9 mouse cellular contexts compared by ENCODE assay signal in the genomic region with DNA sequence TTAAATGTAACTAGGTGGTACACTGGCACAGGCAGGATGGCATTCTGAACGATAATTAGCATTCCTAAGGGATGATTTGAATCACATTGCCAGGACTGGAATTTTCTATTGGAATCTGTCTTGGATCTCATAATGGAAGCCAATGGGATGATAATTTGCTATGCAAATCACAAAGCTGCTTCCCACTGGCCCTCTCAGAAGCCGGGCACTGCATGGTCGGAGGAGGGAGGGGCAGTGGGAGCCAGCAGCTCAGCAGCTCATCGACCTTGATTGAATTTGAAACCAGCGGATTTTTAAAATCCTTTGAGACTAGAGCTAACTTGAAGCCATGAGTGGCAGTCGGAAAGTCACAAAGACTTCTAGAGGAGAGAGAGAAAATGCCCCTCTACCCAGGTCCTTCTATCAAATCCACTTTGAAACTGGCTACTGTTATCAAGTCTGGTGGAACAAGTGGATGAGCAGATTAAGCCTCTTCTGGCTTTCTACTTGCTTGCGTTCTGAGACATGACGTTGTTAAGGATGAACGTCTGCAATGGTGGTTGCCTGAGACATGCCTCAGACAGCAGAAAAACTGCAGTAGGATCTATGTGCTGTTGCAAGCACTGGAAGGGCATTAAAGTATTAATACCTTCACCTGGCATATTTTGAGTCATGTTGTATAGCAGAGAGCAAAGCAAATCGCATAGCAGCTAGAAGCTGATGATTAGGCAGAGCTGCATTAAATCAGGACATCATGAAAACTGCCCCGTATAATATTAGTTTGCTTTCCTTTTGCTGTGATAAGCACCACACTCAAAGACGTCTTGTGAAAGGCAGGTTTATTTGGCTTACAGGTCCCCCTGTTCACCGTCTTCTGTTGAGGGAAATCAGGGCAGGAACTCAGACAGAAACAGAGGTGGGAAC. TPM values are rescaled to one million over a fixed set of nuclear protein-coding genes. Genes with fewer than 3 reads are reported as not detected.
A peak's percentile ranks its signal among the peaks of the same experiment; 100 is the strongest.
DNase-seq lines count a peak whose midpoint lies in the region; ATAC-seq and TF ChIP-seq lines count a peak whose summit lies in the region.
"Had no signal": no experiment of that assay in that cellular context is flagged by ENCODE, and none has a peak within 500 bp of the region (broad histone marks: within the 10 kb centered on the region; RNA-seq: fewer than 3 reads in every experiment).

No protein-coding gene starts in this region.

- peak; percentile 12 to 21 for DNase-seq in layer of hippocampus, postnatal 14 days (ENCODE audit: low spot score in 2 of 2)
- DNase-seq in layer of hippocampus, adult 8-10 months (ENCODE audit: low spot score in 2 of 2) = no peak
- peak; percentile 63 for DNase-seq in forebrain, postnatal 0 days
- DNase-seq in natural killer cell, adult 2 months (ENCODE audit: low spot score in 2 of 2) = no peak
- no peak for DNase-seq in gastrocnemius, postnatal 10 days
- DNase-seq: cerebellum, postnatal 36 days had no signal

- peak overlapping the region; percentile 47 for H3K9ac ChIP-seq in forebrain, postnatal 0 days
- H3K9ac ChIP-seq in midbrain, embryonic 16.5 days (ENCODE audit: low read depth, low read length) = peak overlapping the region; percentile 36; the same call in 1 of the 2 replicates
- H3K9ac ChIP-seq: liver, embryonic 15.5 days had no signal

- TF ChIP-seq CTCF in cortical plate, adult 2 months (IDR thresholded peaks at IDR 0.05; ENCODE audit: extremely low read depth, insufficient read depth, low read length) = no peak
- TF ChIP-seq CTCF in forebrain, postnatal 0 days (IDR thresholded peaks at IDR 0.05; ENCODE audit: low read depth) = no peak

- TF ChIP-seq POLR2A in cortical plate, adult 2 months (IDR thresholded peaks at IDR 0.05; ENCODE audit: extremely low read depth, insufficient read depth, low read length) = no peak

- H3K27ac ChIP-seq in cortical plate, adult 2 months (ENCODE audit: insufficient read depth, low read length) = no peak overlapping the region
- H3K27ac ChIP-seq in forebrain, postnatal 0 days (ENCODE audit: low read depth, low read length) = peak overlapping the region; percentile 54
- H3K27ac ChIP-seq in midbrain, embryonic 16.5 days (ENCODE audit: low read length) = peak overlapping the region; percentile 69
- H3K27ac ChIP-seq: liver, embryonic 15.5 days had no signal

- H3K27me3 ChIP-seq in forebrain, postnatal 0 days (ENCODE audit: insufficient read depth, low read length) = no peaks in the 10 kb centered on the region
- H3K27me3 ChIP-seq in midbrain, embryonic 16.5 days (ENCODE audit: control insufficient read depth, insufficient read depth, low read depth, low read length) = no peaks in the 10 kb centered on the region
- H3K27me3 ChIP-seq: liver, embryonic 15.5 days had no signal

- WGBS in forebrain, postnatal 0 days = 8% methylated on average over 13 of the region's 13 CpGs
- 12% methylated on average over 13 of the region's 13 CpGs for WGBS in midbrain, embryonic 16.5 days

- H3K36me3 ChIP-seq in forebrain, postnatal 0 days (ENCODE audit: insufficient read depth) = no peaks in the 10 kb centered on the region
- H3K36me3 ChIP-seq in midbrain, embryonic 16.5 days (ENCODE audit: control insufficient read depth, insufficient read depth, low read length) = no peaks in the 10 kb centered on the region
- H3K36me3 ChIP-seq: liver, embryonic 15.5 days had no signal

- peak overlapping the region; percentile 51 for H3K4me2 ChIP-seq in forebrain, postnatal 0 days (ENCODE audit: low read depth)
- peak overlapping the region; percentile 49 for H3K4me2 ChIP-seq in midbrain, embryonic 16.5 days (ENCODE audit: low read length)
- H3K4me2 ChIP-seq: liver, embryonic 15.5 days had no signal

- no peaks in the 10 kb centered on the region for H3K4me1 ChIP-seq in cortical plate, adult 2 months (ENCODE audit: control insufficient read depth, insufficient read depth, low read length)
- peaks cover 9% of the 10 kb centered on the region; the same call in 1 of the 2 replicates for H3K4me1 ChIP-seq in forebrain, postnatal 0 days (ENCODE audit: insufficient read depth)
- peaks cover 12% of the 10 kb centered on the region for H3K4me1 ChIP-seq in midbrain, embryonic 16.5 days (ENCODE audit: control insufficient read depth, insufficient read depth, low read length)
- H3K4me1 ChIP-seq: liver, embryonic 15.5 days had no signal

- peak; percentile 63 for ATAC-seq in forebrain, postnatal 0 days
- ATAC-seq in midbrain, embryonic 16.5 days = peak; percentile 75

- H3K4me3 ChIP-seq in cortical plate, adult 2 months (ENCODE audit: insufficient read depth, low read length) = peak overlapping the region; percentile 16
- H3K4me3 ChIP-seq in forebrain, postnatal 0 days (ENCODE audit: low read depth, low read length) = peak overlapping the region; percentile 23; the same call in 1 of the 2 replicates
- peak overlapping the region; percentile 29 for H3K4me3 ChIP-seq in midbrain, embryonic 16.5 days (ENCODE audit: low read depth, low read length)
- H3K4me3 ChIP-seq: liver, embryonic 15.5 days had no signal

- H3K9me3 ChIP-seq in forebrain, postnatal 0 days (ENCODE audit: low read length) = no peaks in the 10 kb centered on the region
- H3K9me3 ChIP-seq in midbrain, embryonic 16.5 days (replicated peaks; ENCODE audit: control insufficient read depth, low read length, poor library complexity, severe bottlenecking) = no peaks in the 10 kb centered on the region
- H3K9me3 ChIP-seq: liver, embryonic 15.5 days had no signal

RNA-seq across cellular contexts. Expression of a gene that starts 18.5 kb away (rescaled TPM):
- under 1 TPM in 1 of 2 experiments, not detected in 1; 0.21 TPM for total RNA-seq in layer of hippocampus, postnatal 14 days (2021)
- not detected for total RNA-seq in layer of hippocampus, adult 8-10 months (2022)
- 0.02 and 0.13 TPM in 2 replicates for polyA plus RNA-seq in cortical plate, adult 2 months (2012; rRNA removed)
- 0.08 TPM in 1 of 2 replicates, not detected in the other for total RNA-seq in forebrain, postnatal 0 days (2014; rRNA removed)
- not detected in 2 replicates for polyA plus RNA-seq in forebrain, postnatal 0 days (2015; fragmentation: Nextera tagmentation; extraction: Ambion mirVana)
- 0.04 and 0.09 TPM in 2 replicates for polyA plus RNA-seq in midbrain, embryonic 16.5 days (2015; fragmentation: Nextera tagmentation; extraction: Ambion mirVana)
- not detected for total RNA-seq in gastrocnemius, postnatal 10 days (2021)
- polyA plus RNA-seq: liver, embryonic 15.5 days had no signal

RNA-seq across cellular contexts. Expression of a gene that starts 52.4 kb away (rescaled TPM):
- total RNA-seq in layer of hippocampus, postnatal 14 days (2021) = not detected
- total RNA-seq in layer of hippocampus, adult 8-10 months (2022) = not detected
- polyA plus RNA-seq in cortical plate, adult 2 months (2012; rRNA removed) = 0.40 TPM in 2 replicates
- total RNA-seq in forebrain, postnatal 0 days (2014; rRNA removed) = not detected in 2 replicates
- polyA plus RNA-seq in forebrain, postnatal 0 days (2015; fragmentation: Nextera tagmentation; extraction: Ambion mirVana) = not detected in 2 replicates
- not detected in 2 replicates for polyA plus RNA-seq in midbrain, embryonic 16.5 days (2015; fragmentation: Nextera tagmentation; extraction: Ambion mirVana)
- not detected for total RNA-seq in gastrocnemius, postnatal 10 days (2021)
- polyA plus RNA-seq: liver, embryonic 15.5 days had no signal

Comparison
In these comparisons a context has a peak if more than half of its experiments do, and no peak if none do; other contexts are left out.
1. DNase-seq: peak in layer of hippocampus, postnatal 14 days (2 of 2) and forebrain, postnatal 0 days (single experiment); none in layer of hippocampus, adult 8-10 months (0 of 2), natural killer cell, adult 2 months (0 of 2) and gastrocnemius, postnatal 10 days (single experiment).
2. Peak in every context shown above with its lines, with median percentiles within 50 percentile points of each other: H3K4me3 ChIP-seq.